Mouse (Mus musculus) embryonic facial prominence, embryonic 10.5 days (tissue): ENCODE results near the gene Znrf1. TPM values are rescaled to one million over a fixed set of nuclear protein-coding genes. Genes with fewer than 3 reads are reported as not detected.

Source experiments
- DNase-seq: peaks from one replicate; pipeline ENCODE4 v3.0.0-alpha.2; 2017; ENCODE audit warnings: low spot score
- H3K27ac ChIP-seq: fragments of 300-500 bp; sonication (generic); replicated peaks from 2 replicates; pipeline ENCODE4 v1.5.1; 2016; ENCODE audit warnings: mild to moderate bottlenecking
- H3K27me3 ChIP-seq: fragments of 300-500 bp; sonication (generic); replicated peaks from 2 replicates; pipeline ENCODE4 v1.6.1; 2016; ENCODE audit warnings: low read depth, mild to moderate bottlenecking; ENCODE audit not compliant: poor library complexity, severe bottlenecking
- H3K36me3 ChIP-seq: fragments of 300-500 bp; sonication (generic); replicated peaks from 2 replicates; pipeline ENCODE4 v1.6.1; 2016; ENCODE audit warnings: mild to moderate bottlenecking, moderate library complexity
- H3K4me1 ChIP-seq: fragments of 300-500 bp; sonication (generic); 2 replicates; pipeline ENCODE4 v1.6.1; 2016
- H3K4me3 ChIP-seq: fragments of 300-500 bp; sonication (generic); 2 replicates; pipeline ENCODE4 v1.5.1; 2016; ENCODE audit warnings: mild to moderate bottlenecking, moderate library complexity
- H3K9me3 ChIP-seq: fragments of 300-500 bp; sonication (generic); 2 replicates; pipeline ENCODE4 v1.6.1; 2016; ENCODE audit warnings: mild to moderate bottlenecking
- WGBS: fragments of 180-500 bp; shearing (Covaris S2); methylation state at CpG from one replicate; pipeline ENCODE4 v1.1.7; 2016; 5-methylcytosine and 5-hydroxymethylcytosine counted together
- polyA plus RNA-seq: library from polyadenylated mRNA; unstranded; fragments of >200 nt; fragmentation: Nextera tagmentation; extraction: Ambion mirVana; gene quantifications from 2 replicates; pipeline ENCODE4 v1.2.1, GENCODE M21; 2016

The Znrf1 gene
- polyA plus RNA-seq, 1 experiment from 2014 or later = 36.3 TPM

DNA sequence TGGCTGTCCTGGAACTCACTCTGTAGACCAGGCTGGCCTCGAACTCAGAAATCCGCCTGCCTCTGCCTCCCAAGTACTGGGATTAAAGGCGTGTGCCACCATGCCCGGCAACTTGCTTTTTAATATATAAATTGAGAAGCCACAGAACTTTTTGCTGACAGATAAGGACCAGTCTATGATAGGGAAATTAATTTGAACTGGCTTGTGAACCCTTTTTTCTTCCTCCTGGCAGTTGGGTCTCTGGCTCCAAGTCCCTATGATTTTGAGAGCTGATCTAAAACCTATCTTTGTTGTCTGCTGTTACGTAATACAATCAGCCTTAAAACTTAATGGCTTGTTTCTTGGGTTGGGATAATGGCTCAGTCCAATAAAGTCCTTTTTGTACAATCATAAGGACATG lies 27.2 kb downstream of the Znrf1 start:
- Histone ChIP-seq H3K9me3 (no peaks in the 10 kb centered on the region), H3K4me3 (no peak overlapping the region), H3K27me3 (no peaks in the 10 kb centered on the region), H3K36me3 (peaks cover 15% of the 10 kb centered on the region), H3K4me1 (peaks cover 19% of the 10 kb centered on the region), H3K27ac (no peak overlapping the region)
- no peak for DNase-seq
- WGBS = 95% methylated on average over 5 of the region's 5 CpGs

DNA sequence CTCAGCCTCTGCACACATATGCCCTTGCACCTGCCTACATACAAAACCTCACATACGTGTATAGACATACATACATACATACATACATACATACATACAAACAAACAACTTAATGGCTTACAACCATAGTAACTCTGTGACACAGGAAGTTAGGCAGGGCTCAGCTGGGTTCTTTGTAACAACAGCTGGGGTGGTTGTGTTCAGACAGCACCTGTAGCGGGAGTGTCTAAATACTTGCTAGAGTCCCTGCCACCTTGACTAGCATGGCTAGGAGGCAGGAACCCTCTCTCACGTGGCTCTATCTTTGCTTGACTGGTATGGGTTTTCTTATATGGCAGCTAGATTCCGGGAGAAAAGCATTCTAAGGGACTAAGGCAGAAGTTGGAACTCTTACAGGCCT lies 27.8 kb downstream of the Znrf1 start:
- Histone ChIP-seq H3K9me3 (no peaks in the 10 kb centered on the region), H3K36me3 (peaks cover 15% of the 10 kb centered on the region), H3K4me1 (peaks cover 25% of the 10 kb centered on the region), H3K27me3 (no peaks in the 10 kb centered on the region), H3K27ac (no peak overlapping the region), H3K4me3 (no peak overlapping the region)
- DNase-seq = no peak
- WGBS = 93% methylated on average over 4 of the region's 4 CpGs

DNA sequence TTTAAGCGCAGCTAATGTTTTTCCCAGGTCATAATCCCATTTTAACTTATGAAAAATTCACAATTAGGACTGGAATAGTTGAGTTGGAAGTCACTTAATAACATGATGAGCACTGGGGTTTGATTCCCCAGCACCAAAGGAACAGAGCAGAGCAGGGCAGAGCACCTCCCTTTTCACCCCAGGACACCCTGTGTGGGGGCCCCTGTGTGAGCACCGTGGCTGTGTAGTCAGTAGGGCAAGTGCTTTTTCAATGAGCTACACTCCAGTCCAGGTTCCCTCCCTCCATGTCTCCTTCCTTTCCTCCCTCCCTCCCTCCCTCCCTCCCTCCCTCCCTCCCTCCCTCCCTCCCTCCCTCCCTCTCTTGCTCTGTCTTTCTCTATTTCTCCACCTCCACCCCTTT lies 28.2 kb downstream of the Znrf1 start:
- Histone ChIP-seq H3K27ac (no peak overlapping the region), H3K9me3 (no peaks in the 10 kb centered on the region), H3K36me3 (peaks cover 15% of the 10 kb centered on the region), H3K4me3 (no peak overlapping the region), H3K4me1 (peaks cover 26% of the 10 kb centered on the region), H3K27me3 (no peaks in the 10 kb centered on the region)
- no peak for DNase-seq
- WGBS = 89% methylated on average over 2 of the region's 2 CpGs

DNA sequence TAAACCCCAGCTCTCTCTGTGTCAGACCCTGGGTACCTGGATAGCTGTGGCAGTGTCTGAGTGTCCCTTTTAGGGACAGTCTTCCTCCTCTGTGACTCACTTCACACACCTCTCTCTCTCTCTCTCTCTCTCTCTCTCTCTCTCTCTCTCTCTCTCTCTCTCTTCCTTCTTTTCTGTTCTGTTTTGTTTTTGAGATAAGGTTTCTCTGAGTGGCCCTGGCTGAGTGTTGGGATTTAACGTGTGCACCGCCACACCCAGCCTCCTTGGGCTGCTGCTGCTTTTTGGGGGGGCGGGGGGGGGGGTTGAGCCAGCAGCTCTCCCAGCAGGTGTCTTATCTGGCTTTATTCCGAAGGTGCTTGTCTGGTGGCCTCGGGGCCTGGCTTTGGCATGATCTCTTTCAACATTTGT lies 29.9 kb downstream of the Znrf1 start:
- WGBS = 49% methylated on average over 5 of the region's 5 CpGs

DNA sequence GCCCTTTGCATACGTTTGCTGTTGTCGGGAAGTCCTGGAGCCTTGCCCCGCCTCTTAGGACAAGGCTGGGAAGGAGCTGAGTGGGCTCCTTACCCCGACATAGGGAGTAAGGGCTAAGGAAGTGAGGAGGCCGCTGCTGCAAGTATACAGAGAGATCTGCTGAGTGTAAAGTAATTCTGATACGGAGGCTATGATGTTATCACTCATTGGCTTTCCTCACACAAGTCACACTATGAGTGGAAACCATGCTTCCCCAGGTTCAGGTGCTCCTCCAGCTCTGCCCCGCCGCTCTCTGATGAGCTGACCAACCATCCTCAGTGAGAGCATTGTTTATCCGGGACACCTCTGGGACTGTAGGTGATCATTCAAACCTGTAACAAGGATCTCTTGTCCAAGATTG lies 30.4 kb downstream of the Znrf1 start:
- Histone ChIP-seq H3K27me3 (no peaks in the 10 kb centered on the region), H3K27ac (no peak overlapping the region), H3K4me1 (peaks cover 34% of the 10 kb centered on the region), H3K4me3 (no peak overlapping the region), H3K36me3 (peaks cover 15% of the 10 kb centered on the region; the same call in 1 of the 2 replicates), H3K9me3 (no peaks in the 10 kb centered on the region)
- no peak for DNase-seq
- WGBS = 72% methylated on average over 9 of the region's 9 CpGs

More for the DNA sequence above, 29.9 kb downstream of the Znrf1 start:
- no peak for DNase-seq
- Histone ChIP-seq H3K9me3 (no peaks in the 10 kb centered on the region), H3K4me1 (peaks cover 34% of the 10 kb centered on the region), H3K4me3 (no peak overlapping the region), H3K27ac (no peak overlapping the region), H3K36me3 (peaks cover 15% of the 10 kb centered on the region; the same call in 1 of the 2 replicates), H3K27me3 (no peaks in the 10 kb centered on the region)

DNA sequence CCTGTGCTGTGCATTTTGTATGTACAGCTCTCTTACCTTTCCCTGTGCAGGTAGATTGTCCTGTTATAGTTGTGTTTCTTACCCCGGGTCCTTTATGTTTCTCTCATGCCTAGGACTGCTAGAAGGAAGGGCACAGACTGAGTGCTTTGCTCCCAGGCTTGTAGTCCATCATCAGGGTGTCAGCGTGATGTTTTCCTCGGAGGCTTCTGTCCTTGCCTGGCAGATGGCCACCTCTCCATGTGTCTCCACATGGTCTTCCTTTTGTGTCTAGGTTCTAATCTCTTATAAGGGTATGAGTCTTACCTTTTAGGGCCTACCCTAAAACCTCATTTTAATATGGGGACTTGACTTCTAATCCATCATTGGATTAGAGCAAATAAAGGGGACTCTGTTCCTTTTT lies 31.7 kb downstream of the Znrf1 start:
- Histone ChIP-seq H3K4me1 (peaks cover 44% of the 10 kb centered on the region), H3K27me3 (no peaks in the 10 kb centered on the region), H3K4me3 (no peak overlapping the region), H3K9me3 (no peaks in the 10 kb centered on the region), H3K27ac (no peak overlapping the region), H3K36me3 (peaks cover 12% of the 10 kb centered on the region; the same call in 1 of the 2 replicates)
- no peak for DNase-seq
- whole genome bisulfite sequencing = 83% methylated on average over 3 of the region's 3 CpGs

DNA sequence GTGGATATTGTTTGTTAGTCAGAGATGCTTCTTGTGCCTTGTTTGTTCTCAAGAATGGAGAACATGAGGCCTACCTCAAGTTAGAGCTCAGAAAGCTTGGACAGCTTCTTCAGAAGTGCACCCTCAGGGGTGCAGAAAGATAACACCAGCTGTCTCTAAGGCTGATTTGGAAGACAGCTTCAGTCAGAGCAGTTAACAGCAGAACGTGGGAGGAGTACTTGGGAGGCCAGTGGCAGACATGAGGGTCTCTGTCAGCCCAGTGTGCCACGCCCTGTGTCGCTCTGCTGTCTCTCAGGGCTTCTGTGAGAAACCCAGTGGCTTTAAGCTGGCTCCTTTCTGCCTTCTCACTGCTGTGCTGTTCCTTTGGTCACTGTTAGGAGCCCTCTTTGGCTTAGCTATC lies 32.1 kb downstream of the Znrf1 start:
- H3K27me3 ChIP-seq = no peaks in the 10 kb centered on the region
- peaks cover 12% of the 10 kb centered on the region; the same call in 1 of the 2 replicates for H3K36me3 ChIP-seq
- 68% methylated on average over 3 of the region's 3 CpGs for WGBS
- no peak overlapping the region for H3K4me3 ChIP-seq
- peak overlapping the region; percentile 25; the same call in 1 of the 2 replicates for H3K27ac ChIP-seq
- no peak for DNase-seq
- peaks cover 48% of the 10 kb centered on the region for H3K4me1 ChIP-seq
- no peaks in the 10 kb centered on the region for H3K9me3 ChIP-seq

DNA sequence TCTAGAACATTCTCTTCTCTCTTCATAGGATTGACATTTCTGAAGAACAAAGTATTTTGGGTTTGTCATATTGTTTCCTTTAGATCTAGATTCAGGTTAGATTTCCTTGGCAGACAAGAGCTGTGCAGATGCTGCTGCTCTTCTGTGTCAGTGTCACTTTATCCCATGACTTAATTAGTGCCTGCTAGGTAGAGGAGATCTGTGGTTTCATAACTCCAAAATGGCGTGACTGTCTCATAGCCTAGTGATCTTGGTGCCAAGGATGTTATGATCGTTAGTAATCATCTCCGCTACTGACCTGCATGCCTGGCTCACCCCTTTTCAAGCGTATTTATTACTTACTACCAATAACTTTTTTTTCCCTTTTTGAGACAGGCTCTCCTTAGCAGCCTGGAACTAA lies 34.0 kb downstream of the Znrf1 start:
- Histone ChIP-seq H3K4me3 (no peak overlapping the region), H3K36me3 (peaks cover 16% of the 10 kb centered on the region; the same call in 1 of the 2 replicates), H3K9me3 (no peaks in the 10 kb centered on the region), H3K27me3 (no peaks in the 10 kb centered on the region), H3K4me1 (peaks cover 55% of the 10 kb centered on the region), H3K27ac (no peak overlapping the region)
- DNase-seq = no peak
- 89% methylated on average over 4 of the region's 4 CpGs for WGBS

DNA sequence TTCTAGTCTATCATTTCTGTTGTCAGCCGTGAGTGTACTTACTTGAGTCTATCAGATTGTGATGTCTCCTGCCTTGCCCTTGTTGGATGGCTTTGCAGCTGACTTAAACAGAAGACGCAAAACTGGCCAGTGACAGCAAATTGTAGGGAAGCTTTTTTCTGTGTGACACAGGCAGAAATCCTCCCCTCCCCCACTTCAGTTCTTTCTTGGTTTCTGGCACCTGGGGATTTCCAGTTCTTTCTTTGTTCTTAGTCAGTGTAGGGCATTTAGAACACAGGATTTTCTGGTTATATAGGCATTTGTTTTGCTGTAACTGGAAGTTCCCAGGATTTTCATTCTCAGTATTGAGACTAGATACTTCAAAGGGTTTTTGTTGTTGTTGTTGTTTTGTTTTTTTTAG lies 34.5 kb downstream of the Znrf1 start:
- no peaks in the 10 kb centered on the region for H3K27me3 ChIP-seq
- H3K27ac ChIP-seq = no peak overlapping the region
- peaks cover 55% of the 10 kb centered on the region for H3K4me1 ChIP-seq
- H3K4me3 ChIP-seq = no peak overlapping the region
- H3K9me3 ChIP-seq = no peaks in the 10 kb centered on the region
- WGBS = 66% methylated on average over 2 of the region's 2 CpGs
- peaks cover 20% of the 10 kb centered on the region; the same call in 1 of the 2 replicates for H3K36me3 ChIP-seq
- no peak for DNase-seq

DNA sequence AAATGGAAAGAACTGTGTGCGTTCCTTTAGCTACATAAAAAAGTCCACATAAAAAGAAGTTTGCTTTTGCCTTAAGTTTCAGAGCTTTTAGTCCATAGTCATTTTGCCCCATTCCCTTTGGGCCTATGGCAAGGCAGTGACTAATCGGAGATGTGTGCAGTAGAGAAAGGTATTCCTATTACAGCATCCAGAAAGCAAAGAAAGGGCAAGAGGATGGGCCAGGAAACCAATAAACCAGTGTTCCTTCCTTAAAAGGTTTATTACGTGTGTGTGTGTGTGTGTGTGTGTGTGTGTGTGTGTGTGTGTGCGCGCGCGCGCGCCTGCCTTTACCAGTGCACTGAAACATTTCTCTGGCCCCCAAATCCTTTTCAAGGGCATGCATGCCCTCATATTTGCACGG lies 35.8 kb downstream of the Znrf1 start:
- Histone ChIP-seq H3K27me3 (no peaks in the 10 kb centered on the region), H3K4me3 (no peak overlapping the region), H3K4me1 (peaks cover 44% of the 10 kb centered on the region), H3K36me3 (peaks cover 30% of the 10 kb centered on the region), H3K9me3 (no peaks in the 10 kb centered on the region), H3K27ac (no peak overlapping the region)
- no peak for DNase-seq
- WGBS = 93% methylated on average over 10 of the region's 10 CpGs

DNA sequence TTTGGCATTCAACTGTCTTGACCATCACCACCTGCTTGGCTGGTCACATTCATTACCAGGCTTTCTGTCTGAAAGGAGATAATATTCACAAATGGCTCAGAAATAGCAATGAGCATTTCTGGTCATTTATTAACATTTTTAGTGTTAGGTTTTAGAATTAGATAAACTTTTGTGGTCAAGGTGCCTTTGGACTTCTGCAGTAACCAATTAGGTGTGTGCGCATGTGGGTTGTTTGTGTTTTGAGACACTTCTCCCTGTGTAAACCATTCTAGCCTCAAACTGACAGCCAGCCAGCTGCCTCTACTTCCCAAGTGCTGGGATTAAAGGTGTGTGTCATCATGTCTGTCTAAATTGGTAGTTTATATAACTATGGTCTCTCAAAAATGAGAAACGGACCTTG lies 36.5 kb downstream of the Znrf1 start:
- Histone ChIP-seq H3K36me3 (peaks cover 38% of the 10 kb centered on the region), H3K27me3 (no peaks in the 10 kb centered on the region), H3K9me3 (no peaks in the 10 kb centered on the region), H3K4me1 (peaks cover 43% of the 10 kb centered on the region), H3K27ac (no peak overlapping the region), H3K4me3 (no peak overlapping the region)
- 91% methylated on average over 2 of the region's 2 CpGs for WGBS
- DNase-seq = no peak

DNA sequence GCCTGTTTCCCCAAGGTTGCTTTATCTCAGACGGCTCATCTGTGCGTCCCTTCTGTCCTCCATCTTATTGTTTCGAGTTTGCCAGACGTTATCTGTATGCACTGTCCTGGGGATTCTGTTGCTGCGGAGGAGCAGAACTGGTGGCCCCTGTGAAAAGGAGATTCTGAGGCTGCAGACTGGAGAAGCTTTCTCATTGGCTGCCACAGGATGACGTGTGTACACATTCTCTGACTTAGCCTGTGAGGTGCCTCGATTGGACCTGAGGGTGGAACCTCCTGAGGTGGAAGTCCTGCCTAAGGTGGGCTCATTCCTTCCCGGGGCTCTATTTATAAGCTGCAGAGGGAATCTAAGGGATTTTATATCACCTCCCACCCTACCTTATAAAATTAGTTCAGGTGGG lies 37.7 kb downstream of the Znrf1 start:
- DNase-seq = no peak
- Histone ChIP-seq H3K4me1 (peaks cover 31% of the 10 kb centered on the region), H3K27me3 (no peaks in the 10 kb centered on the region), H3K36me3 (peaks cover 45% of the 10 kb centered on the region), H3K27ac (no peak overlapping the region), H3K4me3 (0 out of 2 replicates have a peak overlapping the region, but pooled peaks have one; percentile 13), H3K9me3 (no peaks in the 10 kb centered on the region)
- 29% methylated on average over 8 of the region's 8 CpGs for WGBS

DNA sequence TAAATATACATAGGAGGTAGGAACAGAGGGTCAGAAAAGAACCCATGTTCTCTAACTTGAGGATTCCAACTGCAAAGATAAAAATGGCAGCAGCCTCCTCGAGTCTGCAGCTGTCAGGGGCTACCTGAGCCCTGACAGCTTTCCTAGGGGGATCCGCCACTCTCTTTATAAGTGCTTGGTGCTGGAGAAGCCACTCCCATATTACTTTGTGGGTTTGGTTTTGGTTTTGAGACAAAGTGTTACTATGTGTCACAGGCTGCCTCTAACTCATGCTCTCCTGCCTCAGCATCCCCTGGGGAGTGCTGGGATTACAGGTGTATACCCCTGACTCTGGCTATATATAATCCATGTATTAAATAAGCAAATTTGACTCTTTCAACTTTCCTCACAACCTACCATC lies 38.1 kb downstream of the Znrf1 start:
- H3K27me3 ChIP-seq = no peaks in the 10 kb centered on the region
- H3K27ac ChIP-seq = no peak overlapping the region
- no peaks in the 10 kb centered on the region for H3K9me3 ChIP-seq
- H3K36me3 ChIP-seq = peaks cover 49% of the 10 kb centered on the region
- peaks cover 29% of the 10 kb centered on the region for H3K4me1 ChIP-seq
- DNase-seq = no peak
- H3K4me3 ChIP-seq = no peak overlapping the region
- WGBS = 83% methylated on average over 2 of the region's 2 CpGs

DNA sequence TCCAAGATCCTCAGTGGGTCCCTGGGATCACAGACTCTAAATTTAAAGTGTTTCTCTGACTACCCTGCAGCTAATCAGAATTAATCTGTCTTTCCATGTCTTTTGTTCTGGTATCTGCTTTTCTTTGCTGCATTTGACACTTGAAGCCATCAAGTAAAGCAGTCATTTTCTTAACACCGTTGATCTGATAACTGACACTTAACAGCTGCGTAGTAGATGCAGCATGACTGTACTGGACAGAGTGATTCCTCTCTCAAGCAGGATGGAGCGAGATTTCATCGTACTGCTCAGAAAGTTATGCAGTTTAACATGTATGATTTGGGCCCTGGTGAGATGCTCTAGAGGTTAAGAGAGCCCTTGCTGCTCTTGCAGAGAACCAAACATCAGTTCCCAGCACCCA lies 39.6 kb downstream of the Znrf1 start:
- Histone ChIP-seq H3K4me3 (no peak overlapping the region), H3K27ac (no peak overlapping the region), H3K27me3 (no peaks in the 10 kb centered on the region), H3K36me3 (peaks cover 56% of the 10 kb centered on the region), H3K9me3 (no peaks in the 10 kb centered on the region), H3K4me1 (peaks cover 22% of the 10 kb centered on the region)
- no peak for DNase-seq
- 92% methylated on average over 4 of the region's 4 CpGs for WGBS
